Mouse (Mus musculus): ENCODE data around the gene Hdhd5. TPM values are rescaled to one million over a fixed set of nuclear protein-coding genes. Genes with fewer than 3 reads are reported as not detected.

Hdhd5 gene
- polyA plus RNA-seq, 1 experiment from 2014 or later, result 15.1 TPM

DNA sequence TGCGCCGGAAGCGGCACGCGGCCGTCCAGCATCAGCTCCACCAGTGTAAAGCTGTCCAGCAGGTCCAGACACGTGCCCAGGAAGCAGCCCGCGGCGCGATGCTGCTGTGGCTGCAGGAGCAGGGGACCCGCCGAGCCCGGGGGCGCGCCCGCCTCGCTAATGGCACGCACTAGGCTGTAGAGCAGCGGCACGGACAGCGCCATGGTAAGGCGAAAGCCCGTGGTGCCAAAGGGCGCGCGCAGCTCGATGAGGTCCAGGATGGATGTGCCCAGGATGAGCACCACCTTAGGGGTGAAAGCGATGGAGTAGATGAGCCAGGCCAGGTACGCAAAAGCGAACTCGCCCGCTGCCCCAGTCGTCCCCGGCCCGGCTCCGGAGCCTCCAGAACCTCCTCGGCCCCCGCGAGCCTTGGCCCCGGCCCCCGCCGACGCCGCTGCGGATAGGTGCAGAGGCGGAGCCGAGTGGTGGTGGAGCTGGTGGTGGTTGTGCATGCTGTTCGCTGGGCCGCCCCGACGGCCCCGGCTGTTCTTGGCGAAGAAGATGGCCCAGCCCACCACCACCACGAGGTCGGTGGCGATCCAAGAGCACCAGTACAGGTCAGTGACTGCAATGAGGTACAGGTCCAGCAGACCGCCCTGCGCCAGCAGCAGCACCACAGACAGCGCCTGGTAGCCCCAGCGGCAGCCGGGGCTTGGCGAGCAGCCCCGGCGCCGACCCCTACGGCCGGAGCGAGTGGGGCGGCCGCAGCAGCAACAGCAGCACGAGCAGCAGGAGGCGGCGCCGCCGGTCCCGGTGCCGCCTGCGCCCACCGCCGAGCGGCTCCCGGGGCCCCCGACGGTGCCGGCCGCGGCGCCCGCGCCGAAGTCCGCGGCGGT, 38.4 kb downstream of the Hdhd5 start:
- peaks cover 67% of the 10 kb centered on the region for H3K4me1 ChIP-seq (replicated peaks)
- peak; percentile 15 for ATAC-seq (ENCODE audit: low read depth)

DNA sequence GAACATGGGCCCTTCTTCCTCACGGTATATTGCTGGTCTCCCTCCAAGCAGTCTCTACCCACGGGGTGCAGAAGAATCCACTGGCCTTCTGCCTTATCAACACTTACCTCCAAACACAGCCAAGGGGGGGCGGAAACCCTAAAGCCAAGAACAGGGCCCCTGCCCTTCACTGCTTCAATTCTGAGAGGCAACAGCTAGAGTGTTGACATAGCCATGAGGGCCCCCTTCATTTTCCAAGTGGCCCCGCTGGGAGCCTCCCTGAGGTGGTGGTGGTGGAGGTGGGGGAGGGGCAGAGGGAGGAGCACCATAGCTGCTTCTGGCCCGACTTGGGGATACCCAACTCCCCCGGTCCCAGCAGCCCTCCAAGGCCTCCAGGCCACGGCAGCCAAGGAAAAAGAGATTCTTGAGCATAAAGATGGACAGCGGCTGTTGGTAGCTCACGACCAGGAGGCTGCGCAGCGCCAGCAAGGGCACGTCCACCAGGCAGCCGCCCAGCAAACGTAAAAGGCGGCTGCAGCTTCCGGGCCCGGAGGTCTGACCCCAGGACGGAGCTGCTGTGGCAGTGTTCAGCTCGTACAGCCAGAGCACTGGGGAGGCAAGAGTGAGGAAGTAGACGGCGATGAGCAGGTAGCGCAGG, 39.1 kb downstream of the Hdhd5 start:
- WGBS, result 6% methylated on average over 22 of the region's 22 CpGs
- H3K9me3 ChIP-seq, result no peaks in the 10 kb centered on the region
- no peaks in the 10 kb centered on the region for H3K36me3 ChIP-seq
- peaks cover 65% of the 10 kb centered on the region for H3K4me1 ChIP-seq (replicated peaks)
- ATAC-seq (ENCODE audit: low read depth), result no peak
- H3K9ac ChIP-seq, result peak overlapping the region; percentile 96
- H3K27ac ChIP-seq (replicated peaks), result no peak overlapping the region
- H3K4me3 ChIP-seq, result peak overlapping the region; percentile 84
- H3K27me3 ChIP-seq, result no peaks in the 10 kb centered on the region; the same call in 1 of the 2 replicates
- peak overlapping the region; percentile 84 for H3K4me2 ChIP-seq

More for the DNA sequence above, 38.4 kb downstream of the Hdhd5 start:
- Histone ChIP-seq H3K36me3 (no peaks in the 10 kb centered on the region), H3K9me3 (no peaks in the 10 kb centered on the region), H3K4me3 (peak overlapping the region; percentile 84), H3K4me2 (peak overlapping the region; percentile 84), H3K9ac (peak overlapping the region; percentile 96), H3K27me3 (no peaks in the 10 kb centered on the region; the same call in 1 of the 2 replicates), H3K27ac (replicated peaks) (peak overlapping the region; percentile 99)
- 1% methylated on average over 81 of the region's 95 CpGs for WGBS

DNA sequence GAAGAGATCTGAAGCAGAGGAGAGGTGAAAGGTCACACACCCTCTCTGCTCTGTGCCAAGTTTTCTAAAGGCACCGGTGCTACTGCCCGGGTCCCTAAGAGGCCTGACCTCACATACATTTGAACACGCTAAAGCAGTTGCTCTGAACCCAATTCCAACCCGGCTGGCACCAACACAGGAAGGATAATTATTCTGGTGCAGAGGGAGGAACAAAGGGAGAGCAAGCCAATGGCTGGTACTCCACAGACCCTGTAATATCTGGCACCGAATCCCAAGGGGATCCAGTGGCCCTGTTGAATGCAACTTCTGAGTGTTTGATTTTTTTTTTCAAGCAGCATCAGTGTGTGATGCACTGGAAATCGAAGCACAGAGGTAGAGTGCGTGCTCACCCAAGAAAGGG, 40.1 kb downstream of the Hdhd5 start:
- H3K4me2 ChIP-seq, result peak overlapping the region; percentile 84
- no peak overlapping the region for H3K27ac ChIP-seq (replicated peaks)
- 41% methylated on average over 7 of the region's 7 CpGs for WGBS
- peak overlapping the region; percentile 84 for H3K4me3 ChIP-seq
- no peaks in the 10 kb centered on the region for H3K9me3 ChIP-seq
- H3K9ac ChIP-seq, result peak overlapping the region; percentile 96
- H3K4me1 ChIP-seq (replicated peaks), result peaks cover 56% of the 10 kb centered on the region
- no peak for ATAC-seq (ENCODE audit: low read depth)
- H3K36me3 ChIP-seq, result no peaks in the 10 kb centered on the region
- H3K27me3 ChIP-seq, result no peaks in the 10 kb centered on the region; the same call in 1 of the 2 replicates

DNA sequence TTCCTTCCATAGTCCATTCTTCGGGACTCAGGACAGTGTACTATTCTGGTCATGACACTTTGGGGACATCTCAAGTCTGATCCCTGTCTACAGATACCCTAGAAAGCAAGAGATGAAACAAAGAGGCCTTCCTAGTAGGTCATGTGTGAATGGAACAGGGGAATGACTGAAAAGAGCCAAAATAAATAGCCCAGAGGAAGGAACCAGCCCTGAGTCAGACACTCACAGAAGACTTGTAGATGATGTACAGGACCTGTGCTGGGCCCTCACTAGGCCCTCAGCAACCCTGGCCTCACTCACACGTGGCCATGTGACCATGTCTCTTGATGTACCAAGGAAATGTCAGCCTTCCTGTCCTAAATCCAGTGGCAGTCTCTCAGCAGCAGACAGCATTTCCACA, 41.7 kb downstream of the Hdhd5 start:
- no peak overlapping the region for H3K4me3 ChIP-seq
- WGBS, result 74% methylated on average over 2 of the region's 2 CpGs
- ATAC-seq (ENCODE audit: low read depth), result no peak

DNA sequence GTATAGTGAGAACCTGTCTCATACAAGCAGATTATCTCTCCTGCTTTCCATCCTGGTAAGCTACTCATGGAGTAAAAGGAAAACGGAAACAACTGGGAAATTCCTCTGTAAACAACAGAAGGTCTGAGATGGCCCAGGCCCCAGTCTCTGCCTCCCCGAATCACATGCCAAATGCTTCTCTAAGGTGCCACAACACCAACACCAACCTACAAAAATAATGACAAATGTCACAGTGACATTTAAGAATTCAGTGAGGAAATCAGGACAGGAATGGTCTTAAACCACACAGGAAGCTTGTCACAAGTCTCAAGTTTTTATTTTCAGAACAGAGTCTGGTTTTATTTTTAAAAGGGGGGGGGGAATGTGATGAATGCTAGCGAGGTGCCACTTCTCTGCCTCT, 42.5 kb downstream of the Hdhd5 start:
- WGBS, result 79% methylated on average over 3 of the region's 3 CpGs
- H3K9me3 ChIP-seq, result no peaks in the 10 kb centered on the region
- no peak overlapping the region for H3K4me3 ChIP-seq
- ATAC-seq (ENCODE audit: low read depth), result no peak
- H3K4me1 ChIP-seq (replicated peaks), result peaks cover 45% of the 10 kb centered on the region
- H3K27me3 ChIP-seq, result no peaks in the 10 kb centered on the region; the same call in 1 of the 2 replicates
- no peaks in the 10 kb centered on the region for H3K36me3 ChIP-seq
- no peak overlapping the region for H3K27ac ChIP-seq (replicated peaks)
- no peak overlapping the region for H3K9ac ChIP-seq
- no peak overlapping the region for H3K4me2 ChIP-seq

More for the DNA sequence above, 41.7 kb downstream of the Hdhd5 start:
- Histone ChIP-seq H3K27ac (replicated peaks) (no peak overlapping the region), H3K4me2 (peak overlapping the region; percentile 84), H3K9ac (peak overlapping the region; percentile 45; the same call in 1 of the 2 replicates), H3K36me3 (no peaks in the 10 kb centered on the region), H3K27me3 (no peaks in the 10 kb centered on the region; the same call in 1 of the 2 replicates), H3K4me1 (replicated peaks) (peaks cover 51% of the 10 kb centered on the region), H3K9me3 (no peaks in the 10 kb centered on the region)

DNA sequence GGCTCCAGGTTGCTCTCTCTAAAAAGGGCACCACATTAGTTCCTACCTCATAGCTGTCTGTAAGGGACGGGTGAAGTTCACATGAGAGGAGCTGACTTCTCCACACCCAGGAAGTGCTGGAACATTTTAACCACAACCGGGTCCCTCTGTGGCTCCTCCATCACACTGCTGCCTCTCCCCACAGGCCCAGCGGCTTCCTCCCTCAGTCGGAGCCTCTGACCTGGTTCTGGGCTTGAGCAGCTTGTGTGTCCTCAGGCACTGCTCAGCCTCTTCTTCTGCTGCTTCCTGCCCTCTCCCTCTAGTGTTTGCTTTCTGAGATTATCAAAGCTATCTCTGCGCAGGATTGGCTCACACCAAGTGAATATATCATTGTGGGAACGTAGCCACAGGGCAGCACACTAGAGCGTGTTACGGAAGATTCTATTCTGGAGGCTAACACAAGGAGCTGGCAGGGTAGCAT, 45.0 kb downstream of the Hdhd5 start:
- Histone ChIP-seq H3K4me3 (no peak overlapping the region), H3K27ac (replicated peaks) (no peak overlapping the region), H3K36me3 (peaks cover 12% of the 10 kb centered on the region), H3K27me3 (no peaks in the 10 kb centered on the region), H3K4me1 (replicated peaks) (peaks cover 26% of the 10 kb centered on the region), H3K4me2 (no peak overlapping the region), H3K9me3 (no peaks in the 10 kb centered on the region), H3K9ac (no peak overlapping the region)
- 67% methylated on average over 8 of the region's 8 CpGs for WGBS
- ATAC-seq (ENCODE audit: low read depth), result no peak

DNA sequence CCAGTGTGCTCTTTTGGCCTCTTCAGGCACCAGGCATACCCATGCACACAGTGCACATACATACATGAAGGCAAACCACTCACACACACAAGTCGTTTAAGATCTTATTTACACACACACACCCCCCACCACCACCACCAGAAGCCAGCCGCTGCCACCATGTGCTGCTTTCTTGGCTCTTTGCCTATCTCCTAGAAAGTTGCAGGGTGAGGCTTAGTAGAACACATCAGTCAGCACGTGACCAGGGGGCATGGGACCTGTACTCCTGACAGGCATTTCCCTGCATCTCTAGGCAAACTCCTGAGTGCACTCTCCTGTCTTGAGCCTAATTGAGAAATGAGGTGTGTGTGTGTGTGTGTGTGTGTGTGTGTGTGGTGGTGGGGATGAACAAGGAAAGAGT, 46.1 kb downstream of the Hdhd5 start:
- Histone ChIP-seq H3K27me3 (no peaks in the 10 kb centered on the region), H3K9me3 (no peaks in the 10 kb centered on the region), H3K36me3 (peaks cover 22% of the 10 kb centered on the region), H3K4me2 (no peak overlapping the region), H3K9ac (no peak overlapping the region), H3K27ac (replicated peaks) (no peak overlapping the region), H3K4me3 (no peak overlapping the region), H3K4me1 (replicated peaks) (peaks cover 16% of the 10 kb centered on the region)
- 79% methylated on average over 3 of the region's 3 CpGs for whole genome bisulfite sequencing
- no peak for ATAC-seq (ENCODE audit: low read depth)

DNA sequence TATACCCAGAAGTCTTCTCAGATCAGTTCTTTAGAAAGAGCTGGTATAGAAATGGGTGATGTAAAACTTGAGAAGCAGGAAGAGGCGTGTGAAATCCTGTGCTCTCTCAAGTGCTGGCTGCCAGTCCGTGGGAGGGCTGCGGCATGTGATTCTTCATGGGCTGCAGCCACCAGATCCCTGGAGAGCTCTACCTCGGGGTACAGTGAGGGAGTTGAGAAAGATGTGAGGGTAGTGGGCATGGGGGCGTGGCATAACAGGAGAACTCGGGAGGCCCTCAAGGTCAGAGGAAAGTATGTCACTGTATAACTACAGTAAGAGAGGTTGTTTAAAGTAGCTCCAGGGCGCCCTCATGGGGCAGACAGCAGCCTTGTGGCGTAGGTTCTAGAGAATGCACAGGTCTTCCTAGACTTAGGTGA, 47.9 kb downstream of the Hdhd5 start:
- Histone ChIP-seq H3K36me3 (peaks cover 40% of the 10 kb centered on the region), H3K9ac (no peak overlapping the region), H3K9me3 (no peaks in the 10 kb centered on the region), H3K4me2 (no peak overlapping the region), H3K4me1 (replicated peaks) (no peaks in the 10 kb centered on the region; the same call in 1 of the 2 replicates), H3K27me3 (no peaks in the 10 kb centered on the region), H3K4me3 (no peak overlapping the region), H3K27ac (replicated peaks) (no peak overlapping the region)
- WGBS, result 35% methylated on average over 8 of the region's 8 CpGs
- ATAC-seq (ENCODE audit: low read depth), result no peak

DNA sequence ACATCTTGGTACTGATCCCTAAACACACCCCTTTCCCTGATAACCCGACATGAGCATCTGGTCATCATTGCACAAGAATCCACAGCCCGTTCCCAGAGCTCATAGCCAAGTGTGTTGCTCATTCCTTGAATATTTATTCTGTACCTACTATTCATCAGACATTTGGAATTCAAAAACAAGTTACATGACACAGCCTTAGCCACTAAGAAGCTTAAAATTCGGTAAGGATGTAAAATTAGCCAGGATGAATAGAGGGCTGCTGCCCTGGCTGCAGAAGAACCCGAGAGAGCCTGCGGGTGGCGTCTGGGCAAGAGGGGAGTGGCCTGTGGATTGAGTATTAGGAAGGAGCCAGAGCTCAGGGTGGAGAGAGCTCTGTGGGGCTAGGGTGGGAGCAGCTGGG, 48.4 kb downstream of the Hdhd5 start:
- no peak overlapping the region for H3K4me2 ChIP-seq
- no peak overlapping the region for H3K27ac ChIP-seq (replicated peaks)
- H3K9me3 ChIP-seq, result no peaks in the 10 kb centered on the region
- 42% methylated on average over 6 of the region's 6 CpGs for WGBS
- H3K36me3 ChIP-seq, result peaks cover 45% of the 10 kb centered on the region
- no peak overlapping the region for H3K4me3 ChIP-seq
- no peak overlapping the region for H3K9ac ChIP-seq
- no peaks in the 10 kb centered on the region for H3K27me3 ChIP-seq
- ATAC-seq (ENCODE audit: low read depth), result no peak
- no peaks in the 10 kb centered on the region; the same call in 1 of the 2 replicates for H3K4me1 ChIP-seq (replicated peaks)

DNA sequence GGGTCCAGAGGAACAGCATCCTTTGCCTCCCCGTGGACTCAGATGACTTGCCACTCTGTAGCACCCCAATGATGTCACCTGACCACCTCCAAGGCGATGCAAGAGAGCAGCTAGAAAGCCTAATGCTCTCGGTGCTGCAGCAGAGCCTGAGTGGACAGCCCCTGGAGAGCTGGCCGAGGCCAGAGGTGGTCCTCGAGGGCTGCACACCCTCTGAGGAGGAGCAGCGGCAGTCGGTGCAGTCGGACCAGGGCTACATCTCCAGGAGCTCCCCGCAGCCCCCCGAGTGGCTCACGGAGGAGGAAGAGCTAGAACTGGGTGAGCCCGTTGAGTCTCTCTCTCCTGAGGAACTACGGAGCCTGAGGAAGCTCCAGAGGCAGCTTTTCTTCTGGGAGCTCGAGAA, 49.1 kb downstream of the Hdhd5 start:
- WGBS, result 89% methylated on average over 14 of the region's 14 CpGs
- no peak for ATAC-seq (ENCODE audit: low read depth)

DNA sequence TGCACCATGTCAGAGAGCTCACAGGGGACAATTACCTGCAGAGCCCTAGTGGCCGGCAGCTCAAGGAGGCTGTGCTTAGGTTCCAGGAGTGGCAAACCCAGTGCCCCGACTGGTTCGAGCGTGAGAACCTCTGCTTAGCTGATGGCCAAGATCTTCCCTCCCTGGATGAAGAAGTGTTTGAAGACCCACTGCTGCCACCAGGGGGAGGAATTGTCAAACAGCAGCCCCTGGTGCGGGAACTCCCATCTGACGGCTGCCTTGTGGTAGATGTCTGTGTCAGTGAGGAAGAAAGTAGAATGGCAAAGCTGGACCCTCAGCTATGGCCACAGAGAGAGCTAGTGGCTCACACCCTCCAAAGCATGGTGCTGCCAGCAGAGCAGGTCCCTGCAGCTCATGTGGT, 49.6 kb downstream of the Hdhd5 start:
- H3K9me3 ChIP-seq, result no peaks in the 10 kb centered on the region
- no peaks in the 10 kb centered on the region; the same call in 1 of the 2 replicates for H3K4me1 ChIP-seq (replicated peaks)
- H3K36me3 ChIP-seq, result peaks cover 49% of the 10 kb centered on the region
- no peak overlapping the region for H3K9ac ChIP-seq
- H3K27ac ChIP-seq (replicated peaks), result no peak overlapping the region
- H3K27me3 ChIP-seq, result no peaks in the 10 kb centered on the region
- H3K4me2 ChIP-seq, result no peak overlapping the region
- WGBS, result 90% methylated on average over 6 of the region's 6 CpGs
- H3K4me3 ChIP-seq, result no peak overlapping the region
- ATAC-seq (ENCODE audit: low read depth), result no peak

More for the DNA sequence above, 49.1 kb downstream of the Hdhd5 start:
- no peak overlapping the region for H3K27ac ChIP-seq (replicated peaks)
- H3K27me3 ChIP-seq, result no peaks in the 10 kb centered on the region
- H3K9ac ChIP-seq, result no peak overlapping the region
- no peak overlapping the region for H3K4me3 ChIP-seq
- peaks cover 46% of the 10 kb centered on the region for H3K36me3 ChIP-seq
- H3K4me2 ChIP-seq, result no peak overlapping the region
- H3K4me1 ChIP-seq (replicated peaks), result no peaks in the 10 kb centered on the region; the same call in 1 of the 2 replicates
- H3K9me3 ChIP-seq, result no peaks in the 10 kb centered on the region

DNA sequence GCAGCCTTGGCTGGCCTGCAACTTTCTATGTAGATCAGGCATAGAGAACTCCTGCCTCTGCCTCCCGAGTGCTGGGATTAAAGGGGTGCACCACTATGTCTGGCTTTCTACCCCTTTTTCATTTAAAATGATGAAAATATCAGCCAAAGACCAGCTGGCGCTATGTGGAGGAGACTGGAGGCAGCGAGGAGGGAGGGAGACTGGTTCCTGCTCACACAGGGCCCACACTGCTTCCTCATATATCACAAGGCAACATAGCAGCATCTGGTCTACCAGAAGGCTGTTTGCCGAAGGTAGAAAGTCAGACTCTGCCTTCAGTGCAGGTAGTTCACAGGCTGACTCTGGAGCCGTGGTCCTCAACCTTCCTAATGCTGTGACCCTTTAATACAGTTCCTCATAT, 50.8 kb downstream of the Hdhd5 start:
- no peak for ATAC-seq (ENCODE audit: low read depth)
- Histone ChIP-seq H3K4me2 (no peak overlapping the region), H3K27me3 (no peaks in the 10 kb centered on the region), H3K4me3 (no peak overlapping the region), H3K36me3 (peaks cover 49% of the 10 kb centered on the region), H3K4me1 (replicated peaks) (no peaks in the 10 kb centered on the region; the same call in 1 of the 2 replicates), H3K9me3 (no peaks in the 10 kb centered on the region), H3K9ac (no peak overlapping the region), H3K27ac (replicated peaks) (no peak overlapping the region)
- WGBS, result 91% methylated on average over 5 of the region's 5 CpGs
